Mouse (Mus musculus): ENCODE data around the gene Zfp691. TPM values are rescaled to one million over a fixed set of nuclear protein-coding genes. Genes with fewer than 3 reads are reported as not detected.

Gene Zfp691
- polyA plus RNA-seq, 1 experiment from 2014 or later, result 3.6 TPM

DNA sequence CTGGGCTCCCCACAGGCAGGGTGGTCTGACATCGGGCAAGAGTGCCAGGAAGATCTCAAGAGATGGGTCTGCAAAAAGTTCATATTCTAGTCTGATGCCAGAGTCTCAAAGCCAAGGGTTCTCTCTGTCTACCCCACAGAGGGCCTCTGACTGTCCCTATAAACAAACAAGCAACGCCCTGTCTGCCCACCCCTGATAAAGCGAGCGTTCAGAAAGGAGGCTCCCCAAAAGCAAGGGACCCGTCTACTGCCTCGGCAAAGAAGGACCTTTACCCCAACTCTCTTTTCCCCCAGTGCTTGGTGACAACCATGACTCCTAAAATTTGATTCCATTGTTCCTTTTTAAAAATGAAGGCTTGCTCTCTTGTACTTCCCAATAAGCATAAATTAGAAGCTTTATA is 15.9 kb upstream of the Zfp691 start, which contains the start of gene Ermap:
Gene Ermap (minus strand): TSS at position 148 of the 400 bp plus-strand sequence.
- no peaks in the 10 kb centered on the region for H3K9me3 ChIP-seq (replicated peaks)
- H3K4me3 ChIP-seq, result peak within 1 kb of the TSS; percentile 81
- H3K4me1 ChIP-seq, result peaks cover 74% of the 10 kb centered on the region
- H3K9ac ChIP-seq, result peak within 1 kb of the TSS; percentile 92
- no peaks in the 10 kb centered on the region for H3K27me3 ChIP-seq (replicated peaks)
- H3K27ac ChIP-seq, result peak within 1 kb of the TSS; percentile 99
- peak within 1 kb of the TSS; percentile 81 for H3K4me2 ChIP-seq
- peak; percentile 91 for ATAC-seq
- WGBS (ENCODE audit: insufficient replicate concordance), result 19% methylated on average over 6 of the region's 6 CpGs
- peaks cover 40% of the 10 kb centered on the region for H3K36me3 ChIP-seq

DNA sequence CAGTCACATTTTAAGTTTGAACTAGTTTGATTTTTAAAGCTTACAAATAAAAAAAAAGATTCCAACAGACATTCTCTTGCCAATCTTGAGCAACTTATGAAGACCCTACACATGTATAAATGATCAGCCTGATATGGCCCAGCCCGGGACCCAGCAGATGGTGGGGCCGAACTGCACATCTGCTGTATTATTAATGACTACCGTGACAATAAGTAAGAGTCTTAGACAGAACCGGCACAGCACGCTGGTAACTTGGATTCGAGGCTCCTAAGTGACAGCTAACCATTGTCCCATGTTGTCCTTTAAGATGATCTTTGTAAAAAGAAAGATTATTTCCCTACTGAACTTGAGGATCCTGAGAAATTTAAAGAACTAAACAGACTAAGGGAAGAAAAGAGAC is 15.4 kb upstream of the Zfp691 start:
- H3K4me2 ChIP-seq, result peak overlapping the region; percentile 81; the same call in 1 of the 2 replicates
- 30% methylated on average over 6 of the region's 6 CpGs for WGBS (ENCODE audit: insufficient replicate concordance)
- ATAC-seq, result no peak
- H3K4me1 ChIP-seq, result peaks cover 74% of the 10 kb centered on the region
- H3K9me3 ChIP-seq (replicated peaks), result no peaks in the 10 kb centered on the region
- no peaks in the 10 kb centered on the region for H3K27me3 ChIP-seq (replicated peaks)
- H3K9ac ChIP-seq, result peak overlapping the region; percentile 92
- peak overlapping the region; percentile 99 for H3K27ac ChIP-seq
- peaks cover 45% of the 10 kb centered on the region for H3K36me3 ChIP-seq
- peak overlapping the region; percentile 81 for H3K4me3 ChIP-seq

GRCm38 (mm10) chr4:119188060-119188785 is 14.2 kb upstream of the Zfp691 start:
- Histone ChIP-seq H3K27me3 (replicated peaks) (no peaks in the 10 kb centered on the region), H3K27ac (peak overlapping the region; percentile 95), H3K4me2 (peak overlapping the region; percentile 80), H3K4me1 (peaks cover 73% of the 10 kb centered on the region), H3K9me3 (replicated peaks) (no peaks in the 10 kb centered on the region), H3K9ac (peak overlapping the region; percentile 92), H3K4me3 (peak overlapping the region; percentile 81), H3K36me3 (peaks cover 57% of the 10 kb centered on the region)
- 14% methylated on average over 11 of the region's 11 CpGs for WGBS (ENCODE audit: insufficient replicate concordance)
- peak; percentile 62 for ATAC-seq

- H3K4me3 ChIP-seq, result peak overlapping the region; percentile 81
- H3K9me3 ChIP-seq (replicated peaks), result no peaks in the 10 kb centered on the region
- peak overlapping the region; percentile 80 for H3K4me2 ChIP-seq
- H3K9ac ChIP-seq, result peak overlapping the region; percentile 36
- no peaks in the 10 kb centered on the region for H3K27me3 ChIP-seq (replicated peaks)
- peaks cover 81% of the 10 kb centered on the region for H3K36me3 ChIP-seq
- H3K4me1 ChIP-seq, result peaks cover 72% of the 10 kb centered on the region
- 79% methylated on average over 4 of the region's 4 CpGs for WGBS (ENCODE audit: insufficient replicate concordance)
- peak overlapping the region; percentile 34; the same call in 1 of the 2 replicates for H3K27ac ChIP-seq
- ATAC-seq, result no peak
Observed at GRCm38 (mm10) chr4:119185771-119186170, 11.8 kb upstream of the Zfp691 start.

- Histone ChIP-seq H3K27ac (peak overlapping the region; percentile 73; the same call in 1 of the 2 replicates), H3K4me3 (no peak overlapping the region), H3K27me3 (replicated peaks) (no peaks in the 10 kb centered on the region), H3K4me1 (peaks cover 87% of the 10 kb centered on the region), H3K9ac (peak overlapping the region; percentile 18; the same call in 1 of the 2 replicates), H3K9me3 (replicated peaks) (no peaks in the 10 kb centered on the region), H3K36me3 (peaks cover 100% of the 10 kb centered on the region), H3K4me2 (peak overlapping the region; percentile 80)
- ATAC-seq, result no peak
- WGBS (ENCODE audit: insufficient replicate concordance), result 61% methylated on average over 1 of the region's 1 CpGs
Observed at GRCm38 (mm10) chr4:119183525-119183924, 9.5 kb upstream of the Zfp691 start.

- no peaks in the 10 kb centered on the region for H3K27me3 ChIP-seq (replicated peaks)
- H3K27ac ChIP-seq, result peak overlapping the region; percentile 21; the same call in 1 of the 2 replicates
- H3K9ac ChIP-seq, result no peak overlapping the region
- peaks cover 80% of the 10 kb centered on the region for H3K4me1 ChIP-seq
- no peaks in the 10 kb centered on the region for H3K9me3 ChIP-seq (replicated peaks)
- H3K4me2 ChIP-seq, result no peak overlapping the region
- H3K36me3 ChIP-seq, result peaks cover 100% of the 10 kb centered on the region
- H3K4me3 ChIP-seq, result no peak overlapping the region
- no peak for ATAC-seq
- 66% methylated on average over 9 of the region's 9 CpGs for WGBS (ENCODE audit: insufficient replicate concordance)
Observed at GRCm38 (mm10) chr4:119181456-119181855, 7.5 kb upstream of the Zfp691 start.

- no peaks in the 10 kb centered on the region for H3K9me3 ChIP-seq (replicated peaks)
- peaks cover 68% of the 10 kb centered on the region for H3K4me1 ChIP-seq
- H3K4me2 ChIP-seq, result no peak overlapping the region
- 0 out of 2 replicates have a peak overlapping the region, but pooled peaks have one; percentile 3 for H3K27ac ChIP-seq
- WGBS (ENCODE audit: insufficient replicate concordance), result 33% methylated on average over 4 of the region's 4 CpGs
- H3K4me3 ChIP-seq, result no peak overlapping the region
- no peak for ATAC-seq
- H3K36me3 ChIP-seq, result peaks cover 95% of the 10 kb centered on the region
- no peaks in the 10 kb centered on the region for H3K27me3 ChIP-seq (replicated peaks)
- H3K9ac ChIP-seq, result no peak overlapping the region
Observed at GRCm38 (mm10) chr4:119180133-119180707, 6.2 kb upstream of the Zfp691 start.

DNA sequence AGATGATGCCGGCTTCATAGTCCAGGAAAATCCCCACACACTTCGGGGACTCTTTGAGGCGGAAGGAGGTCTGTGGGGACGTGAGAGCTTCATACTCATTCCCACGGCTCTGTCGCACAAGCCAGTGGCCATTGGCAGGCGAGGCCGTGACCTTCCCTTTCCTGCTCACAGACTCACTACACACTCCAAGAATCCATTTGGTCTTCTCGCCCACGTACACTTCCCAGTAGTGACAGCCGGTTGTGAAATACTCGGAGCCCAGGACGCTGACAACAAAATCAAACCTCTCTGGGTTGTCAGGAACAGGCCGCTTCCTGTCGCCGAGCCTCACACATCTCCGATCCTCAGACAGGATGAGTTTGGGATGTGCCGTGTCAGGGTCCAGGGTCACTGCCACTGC is 4.3 kb upstream of the Zfp691 start:
- peaks cover 57% of the 10 kb centered on the region for H3K4me1 ChIP-seq

DNA sequence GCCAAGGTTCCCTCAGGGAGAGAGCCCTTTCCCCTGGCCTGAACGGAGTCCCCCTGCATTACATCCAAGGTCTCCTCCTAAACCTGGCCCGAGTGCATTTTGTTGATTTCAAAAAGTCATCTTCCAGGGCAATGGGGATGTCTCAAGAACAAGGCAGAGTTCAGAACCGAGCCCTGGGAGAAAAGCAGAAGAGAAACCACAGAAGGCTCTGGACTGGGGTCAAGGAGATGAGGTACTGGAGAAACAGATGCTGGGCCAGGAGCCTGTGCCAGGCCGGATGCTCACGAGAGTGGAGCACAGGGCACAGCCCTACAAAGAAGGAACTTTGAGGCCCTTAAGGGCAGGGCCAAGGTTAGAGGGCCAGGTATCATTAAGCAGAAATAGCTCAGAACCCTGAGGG is 3.7 kb upstream of the Zfp691 start:
- peak overlapping the region; percentile 43 for H3K27ac ChIP-seq
- no peak for ATAC-seq
- no peak overlapping the region for H3K4me2 ChIP-seq
- H3K9me3 ChIP-seq (replicated peaks), result no peaks in the 10 kb centered on the region
- H3K4me3 ChIP-seq, result no peak overlapping the region
- no peaks in the 10 kb centered on the region for H3K27me3 ChIP-seq (replicated peaks)
- no peak overlapping the region; the same call in 1 of the 2 replicates for H3K9ac ChIP-seq
- H3K4me1 ChIP-seq, result peaks cover 57% of the 10 kb centered on the region
- 83% methylated on average over 5 of the region's 5 CpGs for WGBS (ENCODE audit: insufficient replicate concordance)
- H3K36me3 ChIP-seq, result peaks cover 70% of the 10 kb centered on the region

More for the DNA sequence above, 4.3 kb upstream of the Zfp691 start:
- peak overlapping the region; percentile 13; the same call in 1 of the 2 replicates for H3K27ac ChIP-seq
- ATAC-seq, result no peak
- H3K4me3 ChIP-seq, result no peak overlapping the region
- no peaks in the 10 kb centered on the region for H3K27me3 ChIP-seq (replicated peaks)
- peaks cover 77% of the 10 kb centered on the region for H3K36me3 ChIP-seq
- H3K9me3 ChIP-seq (replicated peaks), result no peaks in the 10 kb centered on the region
- H3K4me2 ChIP-seq, result no peak overlapping the region
- no peak overlapping the region for H3K9ac ChIP-seq
- WGBS (ENCODE audit: insufficient replicate concordance), result 66% methylated on average over 18 of the region's 18 CpGs

GRCm38 (mm10) chr4:119172919-119173650 is 910 bp downstream of the Zfp691 start:
- H3K4me2 ChIP-seq, result peak overlapping the region; percentile 80
- H3K4me3 ChIP-seq, result peak overlapping the region; percentile 77
- H3K4me1 ChIP-seq, result peaks cover 33% of the 10 kb centered on the region
- H3K36me3 ChIP-seq, result peaks cover 48% of the 10 kb centered on the region
- ATAC-seq, result no peak
- no peaks in the 10 kb centered on the region for H3K9me3 ChIP-seq (replicated peaks)
- H3K27ac ChIP-seq, result peak overlapping the region; percentile 74
- peak overlapping the region; percentile 86 for H3K9ac ChIP-seq
- H3K27me3 ChIP-seq (replicated peaks), result no peaks in the 10 kb centered on the region
- 28% methylated on average over 18 of the region's 18 CpGs for WGBS (ENCODE audit: insufficient replicate concordance)

DNA sequence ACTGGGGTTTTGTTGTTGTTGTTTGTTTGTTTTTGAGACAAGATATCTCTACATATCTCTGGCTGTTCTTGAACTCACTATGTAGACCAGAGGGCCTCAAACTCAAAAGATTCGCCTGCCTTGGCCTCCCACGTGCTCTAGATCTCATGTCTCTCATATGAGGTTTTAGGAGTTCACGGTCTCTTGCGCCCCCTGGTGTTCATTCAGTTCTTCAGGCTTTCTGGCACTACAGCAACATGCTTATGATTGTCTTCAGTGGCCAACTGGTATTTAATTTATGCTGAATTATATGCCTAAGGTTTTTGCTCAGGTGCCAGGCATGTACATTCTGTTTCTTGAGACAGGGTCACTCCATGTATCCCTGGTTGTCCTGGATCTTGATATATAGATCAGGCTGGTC is 6.3 kb downstream of the Zfp691 start:
- 0 out of 2 replicates have a peak, but pooled peaks have one; percentile 40 for ATAC-seq
- H3K9ac ChIP-seq, result no peak overlapping the region
- H3K4me3 ChIP-seq, result no peak overlapping the region
- no peak overlapping the region for H3K4me2 ChIP-seq
- peaks cover 20% of the 10 kb centered on the region for H3K4me1 ChIP-seq
- WGBS (ENCODE audit: insufficient replicate concordance), result 6% methylated on average over 4 of the region's 4 CpGs
- H3K9me3 ChIP-seq (replicated peaks), result no peaks in the 10 kb centered on the region
- H3K36me3 ChIP-seq, result peaks cover 23% of the 10 kb centered on the region
- no peaks in the 10 kb centered on the region for H3K27me3 ChIP-seq (replicated peaks)
- no peak overlapping the region for H3K27ac ChIP-seq

Data from liver, embryonic 12.5 days (tissue).